Mouse (Mus musculus) heart, embryonic 10.5 days (tissue): Measurements from ENCODE around the gene Borcs6. TPM values are rescaled to one million over a fixed set of nuclear protein-coding genes. Genes with fewer than 3 reads are reported as not detected.
A peak's percentile ranks its signal among the peaks of the same experiment; 100 is the strongest.
"Not testable (repeated sequence)": the region's sequence is repeated elsewhere in the genome, so short reads cannot be mapped to it uniquely, and the experiment has no call there.

Experiments
- DNase-seq: peaks from one replicate; pipeline ENCODE4 v3.0.0-alpha.2; 2017; ENCODE audit warnings: low spot score
- H3K27ac ChIP-seq: fragments of 300-500 bp; sonication (generic); 2 replicates; pipeline ENCODE4 v1.5.1; 2016; ENCODE audit warnings: mild to moderate bottlenecking
- H3K27me3 ChIP-seq: fragments of 300-500 bp; sonication (generic); 2 replicates; pipeline ENCODE4 v1.6.1; 2016; ENCODE audit warnings: mild to moderate bottlenecking; ENCODE audit not compliant: poor library complexity, insufficient read depth, severe bottlenecking
- H3K36me3 ChIP-seq: fragments of 300-500 bp; sonication (generic); 2 replicates; pipeline ENCODE4 v1.6.1; 2016; ENCODE audit warnings: mild to moderate bottlenecking, moderate library complexity
- H3K4me1 ChIP-seq: fragments of 300-500 bp; sonication (generic); 2 replicates; pipeline ENCODE4 v1.6.1; 2016; ENCODE audit warnings: mild to moderate bottlenecking
- H3K4me3 ChIP-seq: fragments of 300-500 bp; sonication (generic); 2 replicates; pipeline ENCODE4 v1.5.1; 2016; ENCODE audit warnings: mild to moderate bottlenecking, moderate library complexity
- H3K9me3 ChIP-seq: fragments of 300-500 bp; sonication (generic); 2 replicates; pipeline ENCODE4 v1.6.1; 2016; ENCODE audit warnings: mild to moderate bottlenecking, moderate library complexity
- WGBS: fragments of 180-500 bp; shearing (Covaris S2); methylation state at CpG from one replicate; pipeline ENCODE4 v1.1.7; 2016; 5-methylcytosine and 5-hydroxymethylcytosine counted together
- polyA plus RNA-seq: library from polyadenylated mRNA; unstranded; fragments of >200 nt; fragmentation: Nextera tagmentation; extraction: Ambion mirVana; gene quantifications from 2 replicates; pipeline ENCODE4 v1.2.1, GENCODE M21; 2016

Borcs6 gene
- polyA plus RNA-seq, 1 experiment from 2014 or later, result 9.0 TPM

GRCm38 (mm10) chr11:69089616-69090290, 30.2 kb downstream of the Borcs6 start:
- Histone ChIP-seq H3K9me3 (no peaks in the 10 kb centered on the region), H3K4me3 (peak overlapping the region; percentile 98), H3K27ac (peak overlapping the region; percentile 100), H3K27me3 (no peaks in the 10 kb centered on the region), H3K36me3 (peaks cover 38% of the 10 kb centered on the region), H3K4me1 (peaks cover 62% of the 10 kb centered on the region)
- WGBS, result 89% methylated on average over 12 of the region's 12 CpGs
- DNase-seq, result no peak

- 64% methylated on average over 6 of the region's 6 CpGs for WGBS
- no peaks in the 10 kb centered on the region for H3K27me3 ChIP-seq
- H3K36me3 ChIP-seq, result peaks cover 38% of the 10 kb centered on the region
- H3K4me3 ChIP-seq, result peak overlapping the region; percentile 36
- no peak for DNase-seq
- H3K4me1 ChIP-seq, result peaks cover 62% of the 10 kb centered on the region
- H3K27ac ChIP-seq, result peak overlapping the region; percentile 100; the same call in 1 of the 2 replicates
- H3K9me3 ChIP-seq, result no peaks in the 10 kb centered on the region
Measured at GRCm38 (mm10) chr11:69090367-69090766, 30.9 kb downstream of the Borcs6 start.

- Histone ChIP-seq H3K4me3 (no peak overlapping the region; the same call in 1 of the 2 replicates), H3K4me1 (peaks cover 61% of the 10 kb centered on the region), H3K27ac (no peak overlapping the region)
Measured at GRCm38 (mm10) chr11:69091566-69092385, 32.3 kb downstream of the Borcs6 start.

GRCm38 (mm10) chr11:69092386-69092751, 32.9 kb downstream of the Borcs6 start:
- H3K4me1 ChIP-seq, result peaks cover 61% of the 10 kb centered on the region
- no peaks in the 10 kb centered on the region for H3K27me3 ChIP-seq
- H3K27ac ChIP-seq, result no peak overlapping the region
- WGBS, result 3% methylated on average over 3 of the region's 3 CpGs
- DNase-seq, result peak; percentile 91
- H3K4me3 ChIP-seq, result peak overlapping the region; percentile 18; the same call in 1 of the 2 replicates
- H3K36me3 ChIP-seq, result peaks cover 38% of the 10 kb centered on the region
- H3K9me3 ChIP-seq, result no peaks in the 10 kb centered on the region

More at GRCm38 (mm10) chr11:69091566-69092385, 32.3 kb downstream of the Borcs6 start:
- WGBS, result 63% methylated on average over 7 of the region's 7 CpGs
- H3K27me3 ChIP-seq, result no peaks in the 10 kb centered on the region
- peaks cover 38% of the 10 kb centered on the region for H3K36me3 ChIP-seq
- no peaks in the 10 kb centered on the region for H3K9me3 ChIP-seq
- no peak for DNase-seq

- 89% methylated on average over 4 of the region's 4 CpGs for WGBS
- no peak overlapping the region for H3K27ac ChIP-seq
- H3K4me3 ChIP-seq, result 0 out of 2 replicates have a peak overlapping the region, but pooled peaks have one; percentile 18
- peaks cover 38% of the 10 kb centered on the region for H3K36me3 ChIP-seq
- no peaks in the 10 kb centered on the region for H3K27me3 ChIP-seq
- DNase-seq, result no peak
- peaks cover 61% of the 10 kb centered on the region for H3K4me1 ChIP-seq
- no peaks in the 10 kb centered on the region for H3K9me3 ChIP-seq
Measured at GRCm38 (mm10) chr11:69092871-69093270, 33.4 kb downstream of the Borcs6 start.

GRCm38 (mm10) chr11:69093856-69094255, 34.3 kb downstream of the Borcs6 start:
- not testable (repeated sequence) for H3K9me3 ChIP-seq, H3K27me3 ChIP-seq, DNase-seq
- peaks cover 35% of the 10 kb centered on the region for H3K36me3 ChIP-seq
- peaks cover 63% of the 10 kb centered on the region for H3K4me1 ChIP-seq
- 83% methylated on average over 7 of the region's 7 CpGs for WGBS
- H3K4me3 ChIP-seq, result peak overlapping the region; percentile 73
- H3K27ac ChIP-seq, result peak overlapping the region; percentile 90; the same call in 1 of the 2 replicates

- peaks cover 62% of the 10 kb centered on the region for H3K4me1 ChIP-seq
- H3K4me3 ChIP-seq, result peak within 1 kb of the TSS; percentile 73
- peaks cover 30% of the 10 kb centered on the region for H3K36me3 ChIP-seq
- H3K9me3 ChIP-seq, result no peaks in the 10 kb centered on the region
- peak within 1 kb of the TSS; percentile 90 for H3K27ac ChIP-seq
- no peaks in the 10 kb centered on the region for H3K27me3 ChIP-seq
- DNase-seq, result peak; percentile 100
- WGBS, result under 1% methylated on average over 37 of the region's 37 CpGs
Measured at GRCm38 (mm10) chr11:69094697-69095429, 35.3 kb downstream of the Borcs6 start, which contains the start of gene Per1. Per1 (plus strand) TSS chr11:69095217.

- H3K36me3 ChIP-seq, result peaks cover 25% of the 10 kb centered on the region
- peak overlapping the region; percentile 73 for H3K4me3 ChIP-seq
- peaks cover 62% of the 10 kb centered on the region for H3K4me1 ChIP-seq
- H3K27ac ChIP-seq, result peak overlapping the region; percentile 90
- no peaks in the 10 kb centered on the region for H3K27me3 ChIP-seq
- WGBS, result 2% methylated on average over 27 of the region's 27 CpGs
- DNase-seq, result no peak
- H3K9me3 ChIP-seq, result no peaks in the 10 kb centered on the region
Measured at GRCm38 (mm10) chr11:69095511-69096231, 36.2 kb downstream of the Borcs6 start.

- WGBS, result 12% methylated on average over 7 of the region's 9 CpGs
- peak overlapping the region; percentile 90 for H3K27ac ChIP-seq
- DNase-seq, result no peak
Measured at GRCm38 (mm10) chr11:69096360-69096986, 37.0 kb downstream of the Borcs6 start.

GRCm38 (mm10) chr11:69096987-69097900, 37.7 kb downstream of the Borcs6 start:
- peaks cover 56% of the 10 kb centered on the region for H3K4me1 ChIP-seq
- DNase-seq, result peak; percentile 98
- 2% methylated on average over 29 of the region's 29 CpGs for WGBS

More at GRCm38 (mm10) chr11:69096360-69096986, 37.0 kb downstream of the Borcs6 start:
- Histone ChIP-seq H3K27me3 (no peaks in the 10 kb centered on the region), H3K4me3 (peak overlapping the region; percentile 73), H3K4me1 (peaks cover 63% of the 10 kb centered on the region), H3K36me3 (peaks cover 25% of the 10 kb centered on the region), H3K9me3 (no peaks in the 10 kb centered on the region)

More at GRCm38 (mm10) chr11:69096987-69097900, 37.7 kb downstream of the Borcs6 start:
- Histone ChIP-seq H3K27ac (peak overlapping the region; percentile 90), H3K36me3 (peaks cover 26% of the 10 kb centered on the region), H3K4me3 (peak overlapping the region; percentile 73), H3K9me3 (no peaks in the 10 kb centered on the region), H3K27me3 (no peaks in the 10 kb centered on the region)
